ENCODE assay signal across 17 mouse cellular contexts in the genomic region with DNA sequence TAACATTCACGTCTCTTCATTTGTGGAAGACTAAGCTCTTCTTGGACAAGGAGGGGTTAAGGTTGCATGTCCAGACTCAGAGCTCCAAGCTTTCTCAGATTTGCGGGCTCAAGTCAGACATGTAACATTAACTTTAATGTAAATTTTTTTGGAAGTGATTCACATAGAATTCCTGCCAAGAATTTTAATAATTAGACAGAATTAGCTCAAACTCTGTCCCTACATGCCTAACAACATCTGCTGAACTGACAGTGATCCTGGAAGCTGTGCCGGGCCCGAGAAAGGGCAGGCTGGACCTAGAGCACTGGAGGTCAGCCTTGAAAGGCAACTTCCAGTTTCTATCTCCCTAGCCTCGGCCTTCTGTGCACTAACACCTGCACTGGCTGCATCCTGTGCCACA.
A peak's percentile ranks its signal among the peaks of the same experiment; 100 is the strongest.
DNase-seq lines count a peak whose midpoint lies in the region; ATAC-seq and TF ChIP-seq lines count a peak whose summit lies in the region.
"Had no signal": no experiment of that assay in that cellular context is flagged by ENCODE, and none has a peak within 500 bp of the region (broad histone marks: within the 10 kb centered on the region; RNA-seq: fewer than 3 reads in every experiment).

No protein-coding gene starts in this region.

- no peaks in the 10 kb centered on the region for H3K27me3 ChIP-seq in kidney, adult 2 months (replicated peaks; ENCODE audit: control insufficient read depth, insufficient read depth, low read length)
- no peaks in the 10 kb centered on the region for H3K27me3 ChIP-seq in kidney, embryonic 14.5 days (ENCODE audit: control insufficient read depth, insufficient read depth, low read length)
- H3K27me3 ChIP-seq in embryonic facial prominence, embryonic 12.5 days: no peaks in the 10 kb centered on the region
- H3K27me3 ChIP-seq in limb, embryonic 12.5 days: 0 out of 2 replicates have a peak, but pooled peaks cover 4% of the 10 kb centered on the region
- H3K27me3 ChIP-seq in cerebellum, adult 2 months (ENCODE audit: control insufficient read depth, insufficient read depth, low read length): no peaks in the 10 kb centered on the region
- H3K27me3 ChIP-seq in liver, embryonic 12.5 days (replicated peaks): no peaks in the 10 kb centered on the region
- H3K27me3 ChIP-seq: hindbrain, embryonic 12.5 days; midbrain, embryonic 13.5 days had no signal

- no peak for ATAC-seq in kidney, embryonic 14.5 days (ENCODE audit: low FRiP score, low TSS enrichment)
- ATAC-seq in embryonic facial prominence, embryonic 12.5 days (ENCODE audit: insufficient number of reproducible peaks, insufficient read depth, low FRiP score, low TSS enrichment): no peak
- no peak for ATAC-seq in limb, embryonic 12.5 days (ENCODE audit: insufficient number of reproducible peaks, insufficient read depth, low FRiP score, low TSS enrichment, low read depth)
- ATAC-seq in liver, embryonic 12.5 days: no peak
- ATAC-seq: CD4-positive, CD25-positive, alpha-beta regulatory T cell, adult 4 months; midbrain, embryonic 13.5 days had no signal

- no peaks in the 10 kb centered on the region for H3K9me3 ChIP-seq in kidney, embryonic 14.5 days (ENCODE audit: control insufficient read depth, low read length)
- no peaks in the 10 kb centered on the region for H3K9me3 ChIP-seq in embryonic facial prominence, embryonic 12.5 days
- H3K9me3 ChIP-seq in limb, embryonic 12.5 days: no peaks in the 10 kb centered on the region
- H3K9me3 ChIP-seq in liver, embryonic 12.5 days (replicated peaks): no peaks in the 10 kb centered on the region
- H3K9me3 ChIP-seq: forebrain, embryonic 10.5 days; hindbrain, embryonic 12.5 days; midbrain, embryonic 13.5 days had no signal

- no peak for TF ChIP-seq POLR2A in kidney, adult 2 months (IDR thresholded peaks at IDR 0.05; ENCODE audit: low read depth, low read length)
- TF ChIP-seq POLR2A in embryonic fibroblast, embryonic 13.5 days (IDR thresholded peaks at IDR 0.05; ENCODE audit: low read depth, low read length): no peak
- no peak for TF ChIP-seq POLR2A in cerebellum, adult 2 months (IDR thresholded peaks at IDR 0.05; ENCODE audit: borderline replicate concordance, insufficient read depth, low read length)

- H3K4me2 ChIP-seq in kidney, embryonic 14.5 days (replicated peaks; ENCODE audit: low read depth, low read length): no peak overlapping the region
- no peak overlapping the region for H3K4me2 ChIP-seq in embryonic facial prominence, embryonic 12.5 days (replicated peaks)
- H3K4me2 ChIP-seq in limb, embryonic 12.5 days: no peak overlapping the region
- no peak overlapping the region for H3K4me2 ChIP-seq in liver, embryonic 12.5 days
- H3K4me2 ChIP-seq: hindbrain, embryonic 12.5 days; midbrain, embryonic 13.5 days had no signal

- H3K36me3 ChIP-seq in kidney, adult 2 months (ENCODE audit: control insufficient read depth, insufficient read depth, low read length): no peaks in the 10 kb centered on the region
- H3K36me3 ChIP-seq in kidney, embryonic 14.5 days (ENCODE audit: control insufficient read depth, insufficient read depth, low read length): no peaks in the 10 kb centered on the region
- H3K36me3 ChIP-seq in embryonic facial prominence, embryonic 12.5 days: no peaks in the 10 kb centered on the region
- no peaks in the 10 kb centered on the region for H3K36me3 ChIP-seq in limb, embryonic 12.5 days
- no peaks in the 10 kb centered on the region for H3K36me3 ChIP-seq in liver, embryonic 12.5 days
- H3K36me3 ChIP-seq: forebrain, embryonic 10.5 days; hindbrain, embryonic 12.5 days; midbrain, embryonic 13.5 days had no signal

- 22% methylated on average over 5 of the region's 5 CpGs for WGBS in kidney, adult 2 months
- WGBS in kidney, embryonic 14.5 days: 29% methylated on average over 5 of the region's 5 CpGs
- 37% methylated on average over 5 of the region's 5 CpGs for WGBS in embryonic facial prominence, embryonic 12.5 days
- 48% methylated on average over 5 of the region's 5 CpGs for WGBS in limb, embryonic 12.5 days
- WGBS in cerebellum, adult 2 months: 43% methylated on average over 5 of the region's 5 CpGs
- 61% methylated on average over 5 of the region's 5 CpGs for WGBS in liver, embryonic 12.5 days (ENCODE audit: insufficient replicate concordance)

- peak; percentile 52 for DNase-seq in kidney, adult 2 months
- DNase-seq in cerebellum, adult 9-10 months: no peak
- no peak for DNase-seq in cerebellum, adult 2 months
- DNase-seq: adrenal gland, postnatal 36 days; layer of hippocampus, postnatal 36 days; right cerebral cortex, postnatal 25 days; thymus, postnatal 36 days had no signal

- TF ChIP-seq CTCF in kidney, adult 2 months (conservative IDR thresholded peaks at IDR 0.05; ENCODE audit: insufficient read depth, insufficient read length, low read depth, low read length): no peak
- TF ChIP-seq CTCF in embryonic fibroblast, embryonic 13.5 days (IDR thresholded peaks at IDR 0.05; ENCODE audit: borderline replicate concordance, insufficient read depth, low read length): no peak
- no peak for TF ChIP-seq CTCF in cerebellum, adult 2 months (IDR thresholded peaks at IDR 0.05; ENCODE audit: borderline replicate concordance, insufficient read depth, low read depth, low read length)

- no peak overlapping the region for H3K27ac ChIP-seq in kidney, adult 2 months (ENCODE audit: insufficient read depth, low read depth, low read length)
- no peak overlapping the region for H3K27ac ChIP-seq in kidney, embryonic 14.5 days (ENCODE audit: low read depth, low read length)
- peak overlapping the region; percentile 61; the same call in 1 of the 2 replicates for H3K27ac ChIP-seq in embryonic facial prominence, embryonic 12.5 days
- peak overlapping the region; percentile 90 for H3K27ac ChIP-seq in embryonic fibroblast, embryonic 13.5 days (ENCODE audit: insufficient read depth, low read length)
- H3K27ac ChIP-seq in limb, embryonic 12.5 days: peak overlapping the region; percentile 41
- no peak overlapping the region for H3K27ac ChIP-seq in cerebellum, adult 2 months (ENCODE audit: insufficient read depth, low read length)
- H3K27ac ChIP-seq in liver, embryonic 12.5 days: no peak overlapping the region
- H3K27ac ChIP-seq: forebrain, embryonic 10.5 days; hindbrain, embryonic 12.5 days; macrophage; midbrain, embryonic 13.5 days had no signal

- peaks cover 7% of the 10 kb centered on the region for H3K4me1 ChIP-seq in kidney, adult 2 months (ENCODE audit: control insufficient read depth, insufficient read depth, low read length)
- peaks cover 19% of the 10 kb centered on the region for H3K4me1 ChIP-seq in kidney, embryonic 14.5 days (ENCODE audit: control insufficient read depth, insufficient read depth, low read length)
- peaks cover 43% of the 10 kb centered on the region for H3K4me1 ChIP-seq in embryonic facial prominence, embryonic 12.5 days
- H3K4me1 ChIP-seq in embryonic fibroblast, embryonic 13.5 days (ENCODE audit: control insufficient read depth, insufficient read depth, low read length): peaks cover 25% of the 10 kb centered on the region
- H3K4me1 ChIP-seq in limb, embryonic 12.5 days (replicated peaks): peaks cover 39% of the 10 kb centered on the region
- H3K4me1 ChIP-seq in cerebellum, adult 2 months (ENCODE audit: control insufficient read depth, insufficient read depth, low read length): peaks cover 20% of the 10 kb centered on the region
- H3K4me1 ChIP-seq in liver, embryonic 12.5 days: peaks cover 14% of the 10 kb centered on the region

- no peak overlapping the region for H3K4me3 ChIP-seq in kidney, adult 2 months (ENCODE audit: insufficient read depth, low read depth, low read length)
- no peak overlapping the region for H3K4me3 ChIP-seq in kidney, embryonic 14.5 days (ENCODE audit: low read length)
- no peak overlapping the region for H3K4me3 ChIP-seq in embryonic facial prominence, embryonic 12.5 days
- no peak overlapping the region for H3K4me3 ChIP-seq in embryonic fibroblast, embryonic 13.5 days (ENCODE audit: insufficient read depth, low read length)
- H3K4me3 ChIP-seq in limb, embryonic 12.5 days (replicated peaks): no peak overlapping the region
- H3K4me3 ChIP-seq in cerebellum, adult 2 months (replicated peaks; ENCODE audit: insufficient read depth, low read depth, low read length): no peak overlapping the region
- H3K4me3 ChIP-seq in liver, embryonic 12.5 days: no peak overlapping the region
- H3K4me3 ChIP-seq: forebrain, embryonic 10.5 days; hindbrain, embryonic 12.5 days; midbrain, embryonic 13.5 days had no signal

- H3K9ac ChIP-seq in kidney, embryonic 14.5 days (ENCODE audit: low read depth, low read length): no peak overlapping the region
- no peak overlapping the region for H3K9ac ChIP-seq in embryonic facial prominence, embryonic 12.5 days
- no peak overlapping the region for H3K9ac ChIP-seq in limb, embryonic 12.5 days (replicated peaks)
- H3K9ac ChIP-seq in liver, embryonic 12.5 days: no peak overlapping the region
- H3K9ac ChIP-seq: hindbrain, embryonic 12.5 days; midbrain, embryonic 13.5 days had no signal

Comparison
In these comparisons a context has a peak if more than half of its experiments do, and no peak if none do; other contexts are left out.
1. H3K27ac ChIP-seq: peak in embryonic facial prominence, embryonic 12.5 days (single experiment), embryonic fibroblast, embryonic 13.5 days (single experiment) and limb, embryonic 12.5 days (single experiment); none in kidney, adult 2 months (single experiment), kidney, embryonic 14.5 days (single experiment), cerebellum, adult 2 months (single experiment) and liver, embryonic 12.5 days (single experiment).